12 mouse cellular contexts compared by ENCODE assay signal in genomic region chr11:53058557-53058956, GRCm38 (mm10).
DNase-seq lines count a peak whose midpoint lies in the region; ATAC-seq lines count a peak whose summit lies in the region.
"Had no signal": no experiment of that assay in that cellular context is flagged by ENCODE, and none has a peak within 500 bp of the region (broad histone marks: within the 10 kb centered on the region; RNA-seq: fewer than 3 reads in every experiment).

No protein-coding gene starts in this region.

- H3K4me2 ChIP-seq in kidney, embryonic 16.5 days (replicated peaks; ENCODE audit: low read depth, low read length), result peak overlapping the region; percentile 22; the same call in 1 of the 2 replicates
- H3K4me2 ChIP-seq: forebrain, embryonic 13.5 days had no signal

- no peaks in the 10 kb centered on the region for H3K27me3 ChIP-seq in kidney, embryonic 16.5 days (ENCODE audit: insufficient read depth, low read length)

- ATAC-seq in frontal cortex, adult (ENCODE audit: low TSS enrichment), result peak; percentile 49; the same call in 1 of the 2 replicates
- 0 out of 2 replicates have a peak, but pooled peaks have one; percentile 43 for ATAC-seq in kidney, embryonic 16.5 days (ENCODE audit: low FRiP score, low TSS enrichment)
- ATAC-seq: forebrain, embryonic 13.5 days; intestine, postnatal 0 days; midbrain, embryonic 16.5 days had no signal

- no peak overlapping the region for H3K9ac ChIP-seq in kidney, embryonic 16.5 days (replicated peaks; ENCODE audit: low read length)
- H3K9ac ChIP-seq: forebrain, embryonic 13.5 days had no signal

- no peaks in the 10 kb centered on the region for H3K36me3 ChIP-seq in kidney, embryonic 16.5 days (ENCODE audit: insufficient read depth, low read length)

- no peaks in the 10 kb centered on the region for H3K9me3 ChIP-seq in kidney, embryonic 16.5 days (ENCODE audit: low read length)
- H3K9me3 ChIP-seq: forebrain, embryonic 13.5 days had no signal

- H3K4me3 ChIP-seq in kidney, embryonic 16.5 days (ENCODE audit: low read length), result no peak overlapping the region
- H3K4me3 ChIP-seq: forebrain, embryonic 13.5 days; layer of hippocampus, adult 2 months had no signal

- WGBS in kidney, embryonic 16.5 days, result 9% methylated on average over 7 of the region's 7 CpGs

- H3K4me1 ChIP-seq in kidney, embryonic 16.5 days (ENCODE audit: insufficient read depth, low read length), result peaks cover 10% of the 10 kb centered on the region; the same call in 1 of the 2 replicates
- H3K4me1 ChIP-seq: forebrain, embryonic 13.5 days had no signal

- DNase-seq in frontal cortex, postnatal 14 days (ENCODE audit: low spot score in 2 of 2), result no peak
- no peak for DNase-seq in kidney, adult 8-10 months
- peak; percentile 31 for DNase-seq in right cerebral cortex, adult 18-20 months
- no peak for DNase-seq in right cerebral cortex, postnatal 25 days
- no peak for DNase-seq in urinary bladder, postnatal 25 days (ENCODE audit: low spot score)
- DNase-seq: heart, postnatal 4 days had no signal

- no peak overlapping the region for H3K27ac ChIP-seq in kidney, embryonic 16.5 days (ENCODE audit: low read length)
- H3K27ac ChIP-seq: forebrain, embryonic 13.5 days; layer of hippocampus, adult 2 months had no signal
